Mouse (Mus musculus) cortical plate, adult 2 months (tissue): ENCODE results near the gene Apaf1.

ENCODE experiments used
- CTCF ChIP-seq: fragments of 200-500 bp; IDR thresholded peaks from 2 replicates; pipeline ENCODE4 v1.5.1; 2011; ENCODE audit warnings: mild to moderate bottlenecking, control low read depth, low read length; ENCODE audit not compliant: insufficient read depth; ENCODE audit errors: extremely low read depth
- POLR2A ChIP-seq: fragments of 200-500 bp; IDR thresholded peaks from 2 replicates; pipeline ENCODE4 v1.6.1; 2011; ENCODE audit warnings: mild to moderate bottlenecking, low read length, control low read depth; ENCODE audit not compliant: insufficient read depth; ENCODE audit errors: extremely low read depth

DNA sequence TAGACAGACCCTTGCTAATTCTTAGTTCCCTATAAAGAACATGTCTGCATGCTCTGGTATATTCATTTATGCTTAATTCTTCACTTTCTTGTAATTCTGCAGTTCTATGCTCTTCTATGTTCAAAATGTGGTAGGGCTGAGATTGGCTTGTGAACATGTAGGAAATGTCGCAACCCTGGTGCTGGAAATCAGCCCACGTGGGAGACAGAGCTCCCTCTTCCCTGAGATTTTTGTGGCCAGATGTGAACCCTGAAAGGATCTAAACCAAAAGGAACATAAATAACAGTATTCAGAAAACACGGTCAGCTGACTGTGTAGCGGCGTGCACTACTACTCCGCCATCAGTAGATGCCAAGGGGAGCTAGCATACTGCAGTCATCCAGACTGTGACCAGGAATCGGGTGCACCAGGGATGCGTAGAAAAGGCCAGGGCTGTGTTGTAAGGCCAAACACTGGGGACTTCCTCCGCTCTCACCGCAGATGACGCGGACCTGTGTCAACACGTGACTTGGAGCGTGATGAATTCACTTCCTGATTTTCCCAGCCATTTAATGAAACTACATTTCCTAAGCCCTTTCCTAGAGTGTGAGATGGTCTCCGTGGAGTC lies 129.4 kb downstream of the Apaf1 start:
- TF ChIP-seq POLR2A (no peak), CTCF (no peak)
